Mouse (Mus musculus) WW6 (cell line): ENCODE results near the gene Gm17545.
"Not testable (repeated sequence)": the region's sequence is repeated elsewhere in the genome, so short reads cannot be mapped to it uniquely, and the experiment has no call there.

Experiments used
- DNase-seq: peaks from one replicate; pipeline ENCODE4 v3.0.0-alpha.2; 2013; ENCODE audit warnings: low read depth, low spot score

Gene Gm17545

GRCm38 (mm10) chr9:22453990-22454389 is at the start of gene Gm17545:
Gene Gm17545, plus strand, starts transcription at chr9:22454290.
- DNase-seq: not testable (repeated sequence)

GRCm38 (mm10) chr9:22405414-22405813 is 48.7 kb upstream of the Gm17545 start:
- no peak for DNase-seq

- not testable (repeated sequence) for DNase-seq
Observed at GRCm38 (mm10) chr9:22407633-22408032, 46.5 kb upstream of the Gm17545 start.

GRCm38 (mm10) chr9:22408344-22408743 is 45.7 kb upstream of the Gm17545 start:
- not testable (repeated sequence) for DNase-seq

- no peak for DNase-seq
Observed at GRCm38 (mm10) chr9:22409501-22409900, 44.6 kb upstream of the Gm17545 start.

GRCm38 (mm10) chr9:22411002-22411857 is 42.9 kb upstream of the Gm17545 start, which contains the start of gene 9530077C05Rik:
Gene 9530077C05Rik, plus strand, starts transcription at chr9:22411513.
- peak; percentile 95 for DNase-seq

- no peak for DNase-seq
Observed at GRCm38 (mm10) chr9:22416187-22416586, 37.9 kb upstream of the Gm17545 start.

- no peak for DNase-seq
Observed at GRCm38 (mm10) chr9:22417547-22417946, 36.5 kb upstream of the Gm17545 start.

GRCm38 (mm10) chr9:22419877-22420276 is 34.2 kb upstream of the Gm17545 start:
- no peak for DNase-seq

- no peak for DNase-seq
Observed at GRCm38 (mm10) chr9:22420491-22420890, 33.6 kb upstream of the Gm17545 start.

GRCm38 (mm10) chr9:22422559-22422958 is 31.5 kb upstream of the Gm17545 start:
- DNase-seq: no peak

GRCm38 (mm10) chr9:22423507-22423906 is 30.6 kb upstream of the Gm17545 start:
- DNase-seq: no peak

GRCm38 (mm10) chr9:22424196-22424595 is 29.9 kb upstream of the Gm17545 start:
- DNase-seq: no peak

GRCm38 (mm10) chr9:22424719-22425118 is 29.4 kb upstream of the Gm17545 start:
- no peak for DNase-seq

- no peak for DNase-seq
Observed at GRCm38 (mm10) chr9:22428028-22428665, 25.9 kb upstream of the Gm17545 start.

GRCm38 (mm10) chr9:22428666-22429410 is 25.3 kb upstream of the Gm17545 start:
- no peak for DNase-seq

- no peak for DNase-seq
Observed at GRCm38 (mm10) chr9:22429533-22430241, 24.4 kb upstream of the Gm17545 start.

GRCm38 (mm10) chr9:22430315-22430840 is 23.7 kb upstream of the Gm17545 start:
- DNase-seq: no peak

GRCm38 (mm10) chr9:22433221-22433620 is 20.9 kb upstream of the Gm17545 start:
- no peak for DNase-seq

GRCm38 (mm10) chr9:22434101-22434500 is 20.0 kb upstream of the Gm17545 start:
- no peak for DNase-seq

GRCm38 (mm10) chr9:22438826-22439225 is 15.3 kb upstream of the Gm17545 start:
- no peak for DNase-seq
